Mouse (Mus musculus) left cerebral cortex, postnatal 14 days (tissue): ENCODE measurements around the gene Mast3. TPM values are rescaled to one million over a fixed set of nuclear protein-coding genes. Genes with fewer than 3 reads are reported as not detected.
A peak's percentile ranks its signal among the peaks of the same experiment; 100 is the strongest.

Experiments
- DNase-seq, 2 experiments: peaks; one replicate each; pipeline ENCODE4 v3.0.0; 2021 to 2022; ENCODE audit warnings: low spot score in 2 of 2, mixed read lengths in 1 of 2
- intact Hi-C: fragments of 180-260 bp; cut with DNase I; formaldehyde crosslinking; loops from one replicate; pipeline ENCODE4 v1.15.1; 2025
- total RNA-seq, 2 experiments: library from RNA; stranded (reverse); gene quantifications; 2 replicates each; pipeline ENCODE4 v1.2.3; 2021

Mast3 gene
- total RNA-seq, 2 experiments from 2014 or later: 176 to 185 TPM

GRCm38 (mm10) chr8:70791294-70791701, 13.6 kb downstream of the Mast3 start:
- intact Hi-C loops: no loop called here
- DNase-seq: peak in 1 of 2 experiments; percentile 81

DNA sequence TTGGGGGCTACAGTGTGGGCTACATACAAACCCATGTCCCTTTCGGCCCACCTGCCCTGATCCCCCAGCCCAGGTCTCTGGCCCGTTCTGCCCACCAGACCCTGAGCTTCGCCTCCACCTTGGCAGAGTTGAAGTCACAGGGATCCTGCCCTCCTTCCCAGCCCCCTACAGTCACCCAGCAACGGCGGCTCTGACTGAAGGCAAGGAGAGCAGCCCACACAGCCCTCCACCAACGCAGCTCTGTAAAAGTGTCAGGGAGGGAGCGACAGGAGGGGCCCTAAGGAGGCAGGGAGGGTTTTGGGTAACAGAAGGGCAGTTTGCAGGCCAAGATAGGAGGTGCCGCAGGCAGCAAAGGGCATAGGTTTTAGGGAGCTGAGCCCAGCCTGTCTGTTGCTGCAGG, 14.0 kb downstream of the Mast3 start:
- intact Hi-C loops: no loop called here
- peak in 1 of 2 experiments; percentile 61 for DNase-seq

DNA sequence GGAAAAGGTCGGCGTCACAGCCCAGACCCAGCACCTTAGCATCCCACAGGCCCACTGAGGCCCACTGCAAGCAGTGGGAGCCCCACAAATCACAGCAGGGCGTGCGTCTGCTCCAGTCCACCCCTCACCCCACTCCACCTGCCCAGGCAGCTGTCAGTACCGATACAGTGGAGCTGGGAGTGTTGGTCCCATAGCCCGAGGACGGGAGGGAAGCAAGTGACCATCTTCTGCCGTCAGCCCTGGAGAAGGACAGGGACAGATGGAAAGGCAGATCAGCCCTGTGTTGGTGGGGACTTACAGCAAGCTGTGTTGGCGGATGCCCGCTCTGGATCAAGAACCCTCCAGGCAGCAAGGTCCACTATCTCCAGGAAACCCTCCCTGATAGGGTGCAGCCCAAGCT, 15.8 kb downstream of the Mast3 start:
- DNase-seq: no peak

GRCm38 (mm10) chr8:70787941-70788667, 16.8 kb downstream of the Mast3 start:
- intact Hi-C loops: no loop called here
- DNase-seq: no peak

More for the DNA sequence above, 15.8 kb downstream of the Mast3 start:
- intact Hi-C loops: no loop called here

- intact Hi-C loops: no loop called here
- no peak for DNase-seq
Measured at GRCm38 (mm10) chr8:70787051-70787445, 17.8 kb downstream of the Mast3 start.

GRCm38 (mm10) chr8:70786291-70787050, 18.4 kb downstream of the Mast3 start:
- intact Hi-C loops: no loop called here
- no peak for DNase-seq

- intact Hi-C loops: no loop called here
Measured at GRCm38 (mm10) chr8:70780093-70780492, 24.8 kb downstream of the Mast3 start.

GRCm38 (mm10) chr8:70776496-70777444, 28.1 kb downstream of the Mast3 start, which contains the start of gene Pik3r2:
Pik3r2 (minus strand) TSS chr8:70776713.
- intact Hi-C loops: no loop called here
- DNase-seq: peak; percentile 99

More at GRCm38 (mm10) chr8:70780093-70780492, 24.8 kb downstream of the Mast3 start:
- DNase-seq: peak in 1 of 2 experiments; percentile 61

GRCm38 (mm10) chr8:70775851-70776495, 28.9 kb downstream of the Mast3 start:
- intact Hi-C loops: no loop called here
- no peak for DNase-seq

GRCm38 (mm10) chr8:70775227-70775626, 29.6 kb downstream of the Mast3 start:
- intact Hi-C loops: no loop called here

DNA sequence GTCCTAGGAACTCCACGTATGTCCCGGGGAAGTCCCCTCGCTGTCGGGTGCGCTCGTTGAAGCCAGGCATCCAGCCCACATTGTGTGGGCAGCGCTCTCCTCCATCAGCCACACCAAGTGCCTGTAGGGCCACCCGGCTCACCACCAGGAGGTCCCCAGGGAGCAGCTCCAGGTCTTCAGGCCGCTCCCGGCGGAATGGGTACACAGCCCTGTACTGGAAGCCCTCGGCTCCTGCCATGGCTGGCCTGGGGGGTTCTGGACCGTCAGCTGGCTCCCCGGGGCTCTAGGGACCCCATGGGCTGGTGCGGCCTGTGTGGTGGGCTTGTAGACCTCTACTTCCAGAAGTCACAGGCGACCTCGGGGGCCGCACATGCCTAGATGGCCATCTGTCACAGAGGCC, 30.1 kb downstream of the Mast3 start:
- DNase-seq: no peak
- intact Hi-C loops: no loop called here

More at GRCm38 (mm10) chr8:70775227-70775626, 29.6 kb downstream of the Mast3 start:
- DNase-seq: no peak

DNA sequence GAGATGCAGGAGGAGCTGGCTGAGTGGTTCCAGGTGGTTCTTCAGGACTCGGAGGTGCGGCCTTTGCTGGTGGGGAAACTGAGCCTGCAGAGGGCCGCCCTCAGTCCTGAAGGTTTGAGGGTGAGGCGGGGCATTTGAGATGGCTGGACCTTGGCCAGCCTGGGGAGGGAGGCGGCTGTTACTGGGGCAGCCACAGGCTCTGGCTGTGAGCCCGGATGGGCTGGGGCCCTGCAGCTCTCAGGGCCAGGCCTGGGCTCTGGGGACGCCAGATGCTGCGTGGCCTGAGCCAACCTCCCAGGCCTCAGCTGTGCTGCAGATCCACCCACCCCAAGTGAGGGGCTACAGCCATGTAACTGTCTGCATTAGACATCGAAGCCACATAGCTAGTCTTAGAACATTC, 31.0 kb downstream of the Mast3 start:
- DNase-seq: peak in 1 of 2 experiments; percentile 69
- intact Hi-C loops: no loop called here

DNA sequence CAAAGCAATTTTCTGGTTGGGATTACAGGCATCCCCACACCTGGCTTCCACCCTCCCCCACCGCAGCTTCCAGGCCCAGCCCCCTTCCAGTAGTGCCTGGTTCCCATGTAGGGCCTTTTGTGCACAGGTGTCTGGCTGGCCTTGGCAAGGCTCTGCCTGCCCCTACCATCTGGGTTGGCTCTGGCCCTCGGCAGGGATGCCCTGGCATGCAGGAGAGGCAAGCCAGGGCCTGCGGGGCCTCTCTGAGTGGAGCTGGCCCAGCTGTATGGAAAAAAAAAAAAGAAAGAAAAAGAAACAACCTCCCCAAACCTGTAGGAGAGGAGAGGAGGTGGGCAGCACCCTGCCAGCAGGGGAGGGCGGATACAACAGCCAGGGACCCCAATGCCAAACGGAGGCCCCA, 31.4 kb downstream of the Mast3 start:
- no peak for DNase-seq
- intact Hi-C loops: no loop called here

GRCm38 (mm10) chr8:70772890-70773289, 32.0 kb downstream of the Mast3 start:
- intact Hi-C loops: no loop called here
- no peak for DNase-seq

- intact Hi-C loops: no loop called here
- no peak for DNase-seq
Measured at GRCm38 (mm10) chr8:70772075-70772474, 32.8 kb downstream of the Mast3 start.

- intact Hi-C loops: no loop called here
- no peak for DNase-seq
Measured at GRCm38 (mm10) chr8:70771217-70771616, 33.6 kb downstream of the Mast3 start.

DNA sequence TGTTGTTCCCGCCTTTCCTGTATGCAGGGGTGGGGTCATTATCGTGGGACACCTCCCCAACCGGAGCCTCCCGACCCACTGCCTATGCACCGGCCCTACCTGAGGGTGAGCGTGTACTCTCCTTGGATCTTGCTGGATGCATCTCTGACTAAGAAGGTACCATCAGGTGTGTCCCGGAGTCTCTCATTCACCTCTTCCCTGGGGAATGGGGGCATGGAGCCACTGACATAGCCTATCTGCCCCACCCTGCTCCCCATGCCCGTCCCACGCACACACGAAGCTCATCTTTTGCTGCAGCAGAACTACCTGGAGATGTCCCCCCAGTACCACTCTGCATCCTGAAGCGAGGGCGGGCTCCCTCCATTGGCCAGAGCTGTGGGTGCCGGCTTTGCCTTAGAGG, 34.1 kb downstream of the Mast3 start:
- DNase-seq: no peak
- intact Hi-C loops: no loop called here

GRCm38 (mm10) chr8:70769858-70770257, 35.0 kb downstream of the Mast3 start:
- no peak for DNase-seq
- intact Hi-C loops: loop anchor here (5.0 kb wide), 1 partner anchor 72 kb away; no protein-coding TSS in a partner anchor

DNA sequence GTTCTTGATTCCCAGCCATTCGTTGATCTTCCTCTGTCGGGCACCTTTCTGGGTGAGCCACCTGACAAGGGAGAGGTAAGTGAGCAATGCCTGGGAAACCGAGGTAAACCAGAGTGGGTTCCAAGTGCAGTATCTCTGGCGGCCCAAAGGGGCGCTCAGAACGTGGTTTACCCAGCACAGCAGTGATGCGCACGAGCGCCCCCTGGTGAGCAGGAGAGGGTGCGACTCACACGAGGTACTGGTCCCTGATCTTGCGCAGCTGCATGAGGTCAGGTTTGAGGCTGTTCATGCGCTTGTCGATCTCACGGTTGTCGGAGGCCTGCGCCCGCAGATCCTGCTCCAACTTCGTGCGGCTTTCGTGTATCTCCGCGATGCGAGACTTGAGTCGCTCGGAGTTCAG, 35.5 kb downstream of the Mast3 start:
- DNase-seq: peak; percentile 98
- intact Hi-C loops: loop anchor here (5.0 kb wide), 1 partner anchor 73 kb away; no protein-coding TSS in a partner anchor
